Mouse (Mus musculus): ENCODE results near the gene Zbtb46.

Gene Zbtb46

DNA sequence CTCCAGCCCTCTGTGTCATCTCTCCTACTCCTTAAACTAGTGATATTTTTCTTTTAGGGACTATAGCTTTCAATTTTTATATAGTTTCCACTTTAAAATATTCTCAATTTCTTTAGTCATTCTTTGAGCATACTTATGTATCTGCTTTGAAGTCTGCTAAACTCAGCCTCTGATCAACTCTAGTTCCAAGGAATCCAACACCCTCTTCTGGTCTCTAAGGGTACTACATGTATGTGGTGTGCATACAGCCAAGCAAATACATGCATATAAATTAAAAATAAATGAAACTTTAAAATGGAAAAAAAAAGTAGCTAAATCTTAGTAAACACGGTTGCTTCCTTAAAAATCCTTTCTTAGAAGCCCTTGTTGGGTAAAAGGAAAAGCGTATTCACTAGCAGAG is 83.4 kb downstream of the Zbtb46 start:
- ATAC-seq (ENCODE audit: insufficient number of reproducible peaks, low FRiP score, low TSS enrichment), result no peak

DNA sequence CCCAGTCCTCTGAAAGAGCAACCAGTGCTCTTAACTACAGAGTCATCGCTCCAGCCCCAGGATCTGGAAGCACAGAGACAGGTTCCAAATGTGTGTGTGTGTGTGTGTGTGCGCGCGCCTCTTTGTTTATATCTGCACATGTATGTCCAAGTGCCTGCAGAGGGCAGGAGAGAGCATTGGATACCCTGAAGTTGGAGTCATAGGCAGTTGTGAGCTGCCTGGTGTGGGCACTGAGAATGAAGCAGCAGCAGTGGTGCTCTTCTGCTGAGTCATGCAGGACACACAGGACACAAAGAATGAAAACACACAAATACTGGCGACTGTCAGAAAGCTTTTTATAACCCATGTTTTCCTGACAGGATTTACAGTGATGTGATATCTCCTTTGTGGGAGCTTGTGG is 89.2 kb downstream of the Zbtb46 start:
- ATAC-seq (ENCODE audit: insufficient number of reproducible peaks, low FRiP score, low TSS enrichment), result no peak

DNA sequence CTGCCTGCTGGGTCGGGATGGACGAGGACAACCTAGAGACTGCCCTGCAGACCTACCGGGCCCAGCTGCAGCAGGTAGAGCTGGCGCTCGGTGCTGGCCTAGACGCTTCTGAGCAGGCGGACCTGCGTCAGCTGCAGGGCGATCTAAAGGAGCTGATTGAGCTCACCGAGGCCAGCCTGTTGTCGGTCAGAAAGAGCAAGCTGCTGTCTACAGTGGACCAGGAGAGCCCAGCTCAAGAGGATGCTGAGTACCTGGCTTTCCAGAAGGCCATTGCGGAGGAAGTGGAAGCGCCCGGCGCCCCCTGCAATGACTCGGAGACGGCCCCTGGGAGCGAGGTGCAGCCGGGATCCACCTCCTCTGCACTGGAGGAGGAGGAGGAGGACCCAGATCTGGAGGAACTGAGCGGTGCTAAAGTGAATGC is 93.6 kb downstream of the Zbtb46 start:
- ATAC-seq (ENCODE audit: insufficient number of reproducible peaks, low FRiP score, low TSS enrichment), result peak; percentile 41; the same call in 1 of the 2 replicates

DNA sequence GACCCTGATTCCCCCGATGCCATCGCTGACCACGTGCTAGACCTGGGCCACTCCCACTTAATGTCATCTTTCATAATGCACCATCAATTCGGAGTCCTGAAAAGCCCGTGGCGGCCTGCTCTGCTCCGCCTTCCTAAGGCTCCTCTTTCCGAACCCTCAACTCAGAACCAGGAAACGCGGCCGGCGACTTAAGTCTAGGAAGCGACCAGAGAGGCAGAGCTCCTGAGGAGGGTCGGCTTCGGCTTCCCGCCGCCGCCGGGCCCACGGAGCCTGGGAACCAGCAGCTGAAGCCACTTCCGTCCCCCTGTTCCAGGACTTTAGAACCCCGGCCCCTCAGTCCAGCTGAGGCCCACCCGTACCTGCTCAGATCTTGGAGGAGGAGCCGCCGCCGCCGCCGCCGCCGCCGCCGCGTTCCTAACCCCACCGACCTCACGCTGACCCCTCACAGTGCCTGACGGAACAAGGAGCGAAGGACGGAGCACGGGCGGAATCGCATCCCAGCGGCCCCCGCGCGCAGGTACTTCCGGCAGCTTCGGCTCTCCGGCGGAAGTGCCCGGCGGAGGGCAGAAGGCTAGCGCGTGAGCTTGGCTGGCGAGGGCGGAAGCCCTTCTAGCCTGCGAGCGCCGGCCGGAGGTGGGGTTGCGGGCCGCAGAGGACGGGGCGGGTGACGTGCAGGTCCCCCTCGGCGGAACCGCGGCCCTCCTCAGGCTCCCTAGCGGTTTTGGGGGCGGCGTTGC is 94.2 kb downstream of the Zbtb46 start, which contains the start of the genes Zgpat and Arfrp1:
Zgpat (plus strand) TSS at position 69 of the 737 bp plus-strand sequence.
Arfrp1 (minus strand) TSS at position 545 of the 737 bp plus-strand sequence.
- ATAC-seq (ENCODE audit: insufficient number of reproducible peaks, low FRiP score, low TSS enrichment), result peak; percentile 93

DNA sequence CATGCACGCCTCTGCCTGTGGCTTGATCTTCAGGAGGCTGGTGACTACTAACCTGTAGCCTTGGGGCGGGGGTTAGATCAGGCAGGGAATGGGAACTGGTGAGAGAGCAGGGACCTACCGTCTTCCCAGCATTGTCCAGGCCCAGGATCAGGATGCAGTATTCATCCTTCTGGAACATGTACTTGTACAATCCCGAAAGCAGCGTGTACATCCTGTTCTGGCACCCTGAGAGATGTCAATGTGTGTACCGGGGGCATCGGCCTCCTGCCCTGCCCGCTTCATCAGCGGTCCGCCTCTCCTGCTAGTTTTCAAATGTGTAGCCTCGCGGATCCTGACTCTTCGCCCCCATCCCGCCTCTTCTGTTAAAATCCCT is 94.8 kb downstream of the Zbtb46 start:
- no peak for ATAC-seq (ENCODE audit: insufficient number of reproducible peaks, low FRiP score, low TSS enrichment)

DNA sequence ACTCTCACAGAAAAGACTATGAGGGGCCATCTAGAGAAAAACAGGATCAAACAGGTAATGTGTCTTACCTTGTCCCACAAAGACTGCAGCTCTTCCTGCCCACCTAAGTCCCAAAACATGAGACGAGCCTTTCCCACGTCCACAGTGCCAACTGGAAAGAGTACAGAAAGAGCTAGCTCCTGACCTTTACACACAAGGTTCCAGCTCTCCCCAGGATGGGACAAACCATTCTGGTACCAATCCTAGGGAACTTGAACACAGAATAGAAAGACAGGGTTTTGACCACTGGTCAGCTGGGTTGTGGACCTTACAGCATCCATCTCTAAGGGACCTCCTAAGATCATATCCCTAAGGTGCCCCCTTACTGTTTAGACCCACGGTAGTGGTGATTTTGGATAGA is 95.3 kb downstream of the Zbtb46 start:
- ATAC-seq (ENCODE audit: insufficient number of reproducible peaks, low FRiP score, low TSS enrichment), result no peak

DNA sequence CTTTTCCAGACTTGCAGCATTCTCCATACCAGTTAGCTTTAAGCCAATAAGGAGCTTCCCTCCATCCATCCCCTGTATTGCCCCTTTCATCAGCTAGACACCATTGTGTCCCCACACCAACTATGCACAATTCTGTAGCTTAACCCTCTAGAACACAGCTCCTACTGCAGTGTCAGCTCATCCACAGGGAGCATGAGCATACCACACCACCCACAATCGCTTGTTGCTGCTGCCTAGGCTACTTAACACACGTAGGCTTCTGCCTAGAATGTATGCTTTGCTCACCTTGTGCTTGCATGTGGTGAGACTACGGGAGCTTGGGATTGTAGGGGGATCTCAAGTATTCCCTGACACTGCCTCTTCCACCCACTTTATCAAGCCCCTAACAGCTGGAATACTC is 102.4 kb downstream of the Zbtb46 start:
- no peak for ATAC-seq (ENCODE audit: insufficient number of reproducible peaks, low FRiP score, low TSS enrichment)

DNA sequence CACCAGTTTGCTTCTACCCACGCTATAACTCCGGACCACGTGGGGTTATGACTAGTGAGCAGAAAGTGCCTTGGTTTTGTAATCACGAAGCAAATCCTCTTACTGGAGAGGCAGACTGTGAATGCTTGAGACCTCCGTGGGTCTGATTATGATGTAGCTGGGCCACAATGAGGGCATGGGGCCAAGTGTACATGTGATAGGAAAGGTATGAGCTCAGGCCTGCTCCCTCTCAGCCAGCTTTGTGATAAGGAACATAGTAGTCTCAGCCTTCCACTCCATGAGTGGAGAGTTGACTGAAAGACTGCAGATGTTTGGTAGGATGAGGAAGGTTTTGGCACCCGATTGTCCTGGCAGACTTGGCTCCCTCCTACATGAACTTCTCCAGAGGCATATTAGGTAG is 116.5 kb downstream of the Zbtb46 start:
- ATAC-seq (ENCODE audit: insufficient number of reproducible peaks, low FRiP score, low TSS enrichment), result no peak

DNA sequence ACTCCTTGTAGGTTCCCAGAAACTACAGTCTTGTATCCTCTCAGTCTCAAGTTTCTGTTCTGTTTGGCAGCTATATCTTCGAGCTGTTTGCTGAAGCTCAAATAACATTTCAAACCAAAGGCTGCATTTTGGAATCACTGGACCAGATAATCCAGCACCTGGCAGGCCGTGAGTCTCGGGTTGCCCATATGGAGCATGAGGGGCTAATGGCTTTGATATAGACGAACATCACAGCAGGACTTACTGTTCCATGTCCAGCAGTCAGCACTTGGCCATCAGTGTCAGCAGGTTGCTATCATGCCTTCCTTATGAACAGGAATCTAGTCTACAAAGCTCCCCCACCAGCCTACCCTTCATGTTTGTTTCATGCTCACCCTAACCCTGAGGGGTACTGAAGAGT is 118.8 kb downstream of the Zbtb46 start:
- ATAC-seq (ENCODE audit: insufficient number of reproducible peaks, low FRiP score, low TSS enrichment), result peak; percentile 36; the same call in 1 of the 2 replicates
